Mouse (Mus musculus) liver, adult 2 months (tissue): ENCODE measurements around the gene Gpn3. TPM values are rescaled to one million over a fixed set of nuclear protein-coding genes. Genes with fewer than 3 reads are reported as not detected.

Source experiments
- DNase-seq: peaks from one replicate; pipeline ENCODE4 v3.0.0-alpha.2; 2011; ENCODE audit warnings: low read depth, low spot score; ENCODE audit errors: extremely low read depth
- H3K27ac ChIP-seq: fragments of 200-500 bp; replicated peaks from 2 replicates; pipeline ENCODE4 v1.5.1; 2012; ENCODE audit warnings: low read depth, mild to moderate bottlenecking, control low read depth, inconsistent platforms, low read length; ENCODE audit not compliant: insufficient read depth
- H3K27me3 ChIP-seq: fragments of 200-500 bp; 2 replicates; pipeline ENCODE4 v1.6.1; 2012; ENCODE audit warnings: mild to moderate bottlenecking, moderate library complexity, low read length, inconsistent platforms; ENCODE audit not compliant: control insufficient read depth, insufficient read depth
- H3K36me3 ChIP-seq: fragments of 200-500 bp; 2 replicates; pipeline ENCODE4 v1.6.1; 2012; ENCODE audit warnings: low read length, inconsistent platforms; ENCODE audit not compliant: control insufficient read depth, insufficient read depth
- H3K4me1 ChIP-seq: fragments of 200-500 bp; 2 replicates; pipeline ENCODE4 v1.6.1; 2011; ENCODE audit warnings: low read length; ENCODE audit not compliant: control insufficient read depth, insufficient read depth
- H3K4me3 ChIP-seq: fragments of 200-500 bp; 2 replicates; pipeline ENCODE4 v1.5.1; 2011; ENCODE audit warnings: low read depth, mild to moderate bottlenecking, control low read depth, low read length, moderate library complexity; ENCODE audit not compliant: insufficient read depth
- H3K79me2 ChIP-seq: fragments of 200-500 bp; 2 replicates; pipeline ENCODE4 v1.6.1; 2012; ENCODE audit warnings: inconsistent platforms, mild to moderate bottlenecking, low read length, moderate library complexity; ENCODE audit not compliant: control insufficient read depth, insufficient read depth
- H3K9ac ChIP-seq: fragments of 200-500 bp; 2 replicates; pipeline ENCODE4 v1.6.1; 2012; ENCODE audit warnings: low read depth, mild to moderate bottlenecking, control low read depth, inconsistent platforms, low read length
- CTCF ChIP-seq: fragments of 200-500 bp; IDR thresholded peaks from 2 replicates; pipeline ENCODE4 v1.5.1; 2011; ENCODE audit warnings: low read depth, low read length, control low read depth
- POLR2A ChIP-seq: fragments of 200-500 bp; IDR thresholded peaks from 2 replicates; pipeline ENCODE4 v1.6.1; 2011; ENCODE audit warnings: low read length, control low read depth; ENCODE audit not compliant: insufficient read depth; ENCODE audit errors: extremely low read depth
- WGBS: fragments of 180-500 bp; shearing (Covaris S2); methylation state at CpG from one replicate; pipeline ENCODE4 v1.1.7; 2018; 5-methylcytosine and 5-hydroxymethylcytosine counted together
- polyA plus RNA-seq: library from polyadenylated mRNA; depleted of rRNA; stranded (reverse); fragments of >200 nt; gene quantifications from 2 replicates; pipeline ENCODE4 v1.2.3, GENCODE M21; 2012
- total RNA-seq: library from RNA; depleted of rRNA; stranded (reverse); fragments of >200 nt; gene quantifications from 2 replicates; pipeline ENCODE4 v1.2.3, GENCODE M21; 2014

The Gpn3 gene
- total and polyA plus RNA-seq, 2 experiments, result 14.1 to 23.5 TPM

DNA sequence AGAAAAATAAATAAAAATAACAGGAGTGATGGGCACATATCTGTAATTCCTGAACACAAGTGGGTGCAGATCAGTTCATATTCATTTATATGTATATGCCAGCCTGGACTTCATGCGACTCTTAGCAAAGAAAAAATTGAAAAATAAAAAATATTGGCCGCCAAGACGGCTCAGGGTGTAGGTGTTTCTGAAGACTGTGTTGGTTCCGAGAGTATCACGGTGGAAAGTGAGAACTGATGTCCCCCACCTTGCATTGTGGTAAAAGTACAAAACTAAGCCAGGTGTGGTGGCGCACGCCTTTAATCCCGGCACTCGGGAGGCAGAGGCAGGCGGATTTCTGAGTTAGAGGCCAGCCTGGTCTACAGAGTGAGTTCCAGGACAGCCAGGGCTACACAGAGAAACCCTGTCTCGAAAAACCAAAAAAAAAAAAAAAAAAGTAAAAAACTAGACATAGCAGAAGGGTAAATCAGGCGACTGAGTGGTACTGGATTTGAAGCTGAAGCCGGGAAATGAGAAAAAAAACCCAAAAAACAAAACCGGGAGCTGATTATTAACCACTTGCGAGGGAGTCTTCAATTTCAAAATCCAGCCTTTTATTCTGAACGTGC lies 19.6 kb downstream of the Gpn3 start:
- Histone ChIP-seq H3K4me1 (peaks cover 5% of the 10 kb centered on the region; the same call in 1 of the 2 replicates), H3K79me2 (peaks cover 11% of the 10 kb centered on the region; the same call in 1 of the 2 replicates), H3K27me3 (no peaks in the 10 kb centered on the region), H3K36me3 (no peaks in the 10 kb centered on the region), H3K27ac (no peak overlapping the region), H3K9ac (no peak overlapping the region), H3K4me3 (peak overlapping the region; percentile 89)
- TF ChIP-seq CTCF, result no peak
- DNase-seq, result no peak
- 49% methylated on average over 16 of the region's 16 CpGs for WGBS

DNA sequence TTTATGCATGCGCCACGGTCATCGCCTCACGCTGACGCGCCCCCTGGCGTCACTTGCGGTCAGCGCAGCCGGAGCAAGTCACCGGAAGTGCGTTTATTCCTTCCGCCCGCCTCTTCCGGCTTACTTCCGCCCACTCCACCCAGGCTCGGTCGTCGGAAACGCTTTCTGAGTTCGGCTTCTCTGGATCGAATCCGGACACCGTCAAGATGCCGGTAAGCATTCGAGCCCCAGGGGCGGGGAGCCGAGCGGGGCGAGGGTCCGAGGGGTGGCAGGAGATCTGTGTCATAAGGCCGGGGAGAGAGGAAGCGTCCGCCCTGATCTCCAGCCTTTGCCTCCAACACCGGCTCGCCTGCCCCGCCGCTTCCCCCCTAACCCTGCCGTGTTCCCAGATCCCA lies 20.1 kb downstream of the Gpn3 start, which contains the start of gene Arpc3:
Gene Arpc3, plus strand, starts transcription at position 93 of the 395 bp plus-strand sequence.
- TF ChIP-seq CTCF, result peak; percentile 95
- peak; percentile 63 for TF ChIP-seq POLR2A
- peaks cover 11% of the 10 kb centered on the region; the same call in 1 of the 2 replicates for H3K79me2 ChIP-seq
- H3K27me3 ChIP-seq, result no peaks in the 10 kb centered on the region
- H3K4me3 ChIP-seq, result peak within 1 kb of the TSS; percentile 89
- H3K27ac ChIP-seq, result peak within 1 kb of the TSS; percentile 66
- peaks cover 5% of the 10 kb centered on the region; the same call in 1 of the 2 replicates for H3K4me1 ChIP-seq
- peak; percentile 75 for DNase-seq
- H3K36me3 ChIP-seq, result no peaks in the 10 kb centered on the region
- under 1% methylated on average over 39 of the region's 39 CpGs for WGBS
- peak within 1 kb of the TSS; percentile 87 for H3K9ac ChIP-seq

DNA sequence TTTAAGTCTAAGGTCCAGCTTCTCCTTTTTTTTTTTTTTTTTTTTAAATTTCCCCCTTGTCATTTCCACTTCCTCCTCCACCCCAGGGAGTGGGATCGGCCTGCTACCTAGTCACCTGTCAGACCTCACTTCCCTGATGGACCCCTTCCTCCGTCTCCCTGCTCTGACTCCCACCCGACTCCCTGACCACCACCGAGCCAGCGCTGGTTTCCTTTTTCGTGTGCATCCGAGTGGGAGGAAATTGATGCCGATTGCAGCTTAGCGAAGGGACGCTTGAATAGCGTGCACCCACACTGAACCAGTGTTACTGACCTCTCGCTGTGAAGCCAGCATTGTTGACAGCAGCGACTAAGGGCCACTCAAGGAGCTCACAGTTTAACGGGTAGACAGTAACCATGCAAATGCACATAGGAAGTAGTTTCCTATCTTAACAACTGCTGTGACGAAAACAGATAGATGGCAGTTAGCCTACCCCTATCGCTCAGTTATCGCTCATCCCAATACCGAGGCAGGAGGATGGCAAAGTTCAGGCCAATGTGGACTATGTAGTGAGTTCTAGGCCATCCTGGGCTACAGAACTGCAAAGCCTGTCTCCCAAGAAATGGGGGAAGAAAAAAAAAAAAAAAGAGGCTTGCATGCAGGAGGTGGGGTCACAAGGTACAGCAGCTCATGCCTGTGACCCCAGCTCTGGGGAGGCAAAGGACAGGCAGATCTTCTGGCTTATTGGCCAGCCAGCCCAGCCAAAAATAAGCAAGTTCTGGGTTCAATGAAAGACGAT lies 20.7 kb downstream of the Gpn3 start:
- Histone ChIP-seq H3K4me3 (peak overlapping the region; percentile 89), H3K9ac (peak overlapping the region; percentile 87), H3K36me3 (no peaks in the 10 kb centered on the region; the same call in 1 of the 2 replicates), H3K27me3 (no peaks in the 10 kb centered on the region), H3K27ac (peak overlapping the region; percentile 66), H3K79me2 (peaks cover 11% of the 10 kb centered on the region; the same call in 1 of the 2 replicates), H3K4me1 (peaks cover 5% of the 10 kb centered on the region; the same call in 1 of the 2 replicates)
- peak; percentile 37 for DNase-seq
- TF ChIP-seq CTCF, result no peak
- TF ChIP-seq POLR2A, result no peak
- 7% methylated on average over 19 of the region's 19 CpGs for WGBS

GRCm38 (mm10) chr5:122393887-122394286 lies 22.2 kb downstream of the Gpn3 start:
- Histone ChIP-seq H3K4me1 (peaks cover 5% of the 10 kb centered on the region; the same call in 1 of the 2 replicates), H3K4me3 (no peak overlapping the region), H3K27me3 (no peaks in the 10 kb centered on the region), H3K36me3 (no peaks in the 10 kb centered on the region; the same call in 1 of the 2 replicates), H3K9ac (no peak overlapping the region), H3K79me2 (peaks cover 11% of the 10 kb centered on the region; the same call in 1 of the 2 replicates), H3K27ac (no peak overlapping the region)
- WGBS, result 49% methylated on average over 2 of the region's 2 CpGs
- DNase-seq, result peak; percentile 36
- TF ChIP-seq CTCF, result peak; percentile 81
- TF ChIP-seq POLR2A, result no peak

- Histone ChIP-seq H3K27me3 (no peaks in the 10 kb centered on the region), H3K4me3 (peak overlapping the region; percentile 14), H3K79me2 (peaks cover 11% of the 10 kb centered on the region; the same call in 1 of the 2 replicates), H3K36me3 (peaks cover 1% of the 10 kb centered on the region; the same call in 1 of the 2 replicates), H3K4me1 (peaks cover 13% of the 10 kb centered on the region), H3K27ac (peak overlapping the region; percentile 67), H3K9ac (peak overlapping the region; percentile 38; the same call in 1 of the 2 replicates)
- peak; percentile 24 for DNase-seq
- 72% methylated on average over 10 of the region's 10 CpGs for WGBS
- TF ChIP-seq POLR2A (no peak), CTCF (no peak)
These were observed 25.1 kb downstream of the Gpn3 start for GRCm38 (mm10) chr5:122396791-122397190.
